Mouse (Mus musculus): ENCODE results near the gene Fam104a.

DNA sequence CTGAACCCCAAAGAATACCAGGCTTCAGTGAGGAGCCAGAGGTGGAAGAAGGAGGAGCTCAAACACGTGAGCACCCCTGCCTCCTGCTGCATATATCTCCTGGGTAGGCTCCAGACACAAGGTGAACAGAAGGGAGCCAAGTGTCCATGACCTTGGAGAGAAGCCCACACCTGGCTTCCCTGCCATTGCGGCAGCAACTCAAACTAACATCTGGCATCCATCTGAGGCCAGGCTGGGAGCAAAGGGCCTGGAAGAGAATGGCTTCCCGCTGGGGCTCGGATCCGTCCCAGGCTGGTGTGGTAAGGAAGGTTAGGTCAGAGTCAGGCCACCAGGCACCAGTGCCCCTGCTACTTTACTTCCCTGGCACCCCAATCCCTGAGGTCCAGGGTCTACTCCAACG is 44.0 kb upstream of the Fam104a start:
- TF ChIP-seq CTCF (IDR thresholded peaks at IDR 0.05; ENCODE audit: low read depth) (no peak), EP300 (IDR thresholded peaks at IDR 0.05; ENCODE audit: low read depth) (no peak)

All from heart, postnatal 0 days (tissue).